Mouse (Mus musculus) liver, embryonic 12.5 days (tissue): ENCODE measurements around the gene Nkapl. TPM values are rescaled to one million over a fixed set of nuclear protein-coding genes. Genes with fewer than 3 reads are reported as not detected.
A peak's percentile ranks its signal among the peaks of the same experiment; 100 is the strongest.
"Not testable (repeated sequence)": the region's sequence is repeated elsewhere in the genome, so short reads cannot be mapped to it uniquely, and the experiment has no call there.

ENCODE experiments used
- ATAC-seq: fragments of 200-750 bp; cut with Nextera tagmentation; 2 replicates; pipeline ENCODE4 v1.8.0; 2017; ENCODE audit warnings: moderate number of reproducible peaks, mild to moderate bottlenecking, moderate library complexity
- H3K27ac ChIP-seq: fragments of 300-500 bp; sonication (generic); 2 replicates; pipeline ENCODE4 v1.5.1; 2016; ENCODE audit warnings: mild to moderate bottlenecking
- H3K27me3 ChIP-seq: fragments of 300-500 bp; sonication (generic); replicated peaks from 2 replicates; pipeline ENCODE4 v1.6.1; 2016; ENCODE audit warnings: mild to moderate bottlenecking, moderate library complexity
- H3K36me3 ChIP-seq: fragments of 300-500 bp; sonication (generic); 2 replicates; pipeline ENCODE4 v1.6.1; 2016; ENCODE audit warnings: mild to moderate bottlenecking, moderate library complexity
- H3K4me1 ChIP-seq: fragments of 300-500 bp; sonication (generic); 2 replicates; pipeline ENCODE4 v1.6.1; 2016
- H3K4me2 ChIP-seq: fragments of 300-500 bp; sonication (generic); 2 replicates; pipeline ENCODE4 v1.6.1; 2016; ENCODE audit warnings: mild to moderate bottlenecking, moderate library complexity
- H3K4me3 ChIP-seq: fragments of 300-500 bp; sonication (generic); 2 replicates; pipeline ENCODE4 v1.5.1; 2016; ENCODE audit warnings: mild to moderate bottlenecking, moderate library complexity
- H3K9ac ChIP-seq: fragments of 300-500 bp; sonication (generic); 2 replicates; pipeline ENCODE4 v1.6.1; 2016; ENCODE audit warnings: mild to moderate bottlenecking, moderate library complexity
- H3K9me3 ChIP-seq: fragments of 300-500 bp; sonication (generic); replicated peaks from 2 replicates; pipeline ENCODE4 v1.6.1; 2016; ENCODE audit warnings: mild to moderate bottlenecking, moderate library complexity
- WGBS: fragments of 180-500 bp; shearing (Covaris S2); methylation state at CpG from one replicate; pipeline ENCODE4 v1.1.7; 2016; ENCODE audit not compliant: insufficient replicate concordance; 5-methylcytosine and 5-hydroxymethylcytosine counted together
- polyA plus RNA-seq: library from polyadenylated mRNA; unstranded; fragments of >200 nt; fragmentation: Nextera tagmentation; extraction: Ambion mirVana; gene quantifications from 2 replicates; pipeline ENCODE4 v1.2.1, GENCODE M21; 2016

The Nkapl gene
- polyA plus RNA-seq, 1 experiment from 2014 or later: 0.43 TPM

- H3K4me1 ChIP-seq, H3K4me3 ChIP-seq, H3K9me3 ChIP-seq, ATAC-seq, H3K9ac ChIP-seq, H3K36me3 ChIP-seq, H3K4me2 ChIP-seq, H3K27ac ChIP-seq: not testable (repeated sequence)
- WGBS: 44% methylated on average over 9 of the region's 9 CpGs
- peaks cover 28% of the 10 kb centered on the region for H3K27me3 ChIP-seq
Measured at GRCm38 (mm10) chr13:21462516-21462915, 5.8 kb downstream of the Nkapl start.

GRCm38 (mm10) chr13:21456347-21456746, 12.0 kb downstream of the Nkapl start:
- 24% methylated on average over 4 of the region's 4 CpGs for WGBS
- Histone ChIP-seq H3K36me3 (0 out of 2 replicates have a peak, but pooled peaks cover 5% of the 10 kb centered on the region), H3K9me3 (no peaks in the 10 kb centered on the region), H3K27ac (no peak overlapping the region), H3K9ac (no peak overlapping the region), H3K4me1 (peaks cover 15% of the 10 kb centered on the region), H3K27me3 (peaks cover 31% of the 10 kb centered on the region), H3K4me2 (no peak overlapping the region), H3K4me3 (no peak overlapping the region)
- no peak for ATAC-seq

GRCm38 (mm10) chr13:21454133-21454532, 14.2 kb downstream of the Nkapl start:
- Histone ChIP-seq H3K9ac (no peak overlapping the region), H3K4me3 (peak overlapping the region; percentile 68), H3K27me3 (peaks cover 22% of the 10 kb centered on the region), H3K9me3 (no peaks in the 10 kb centered on the region), H3K36me3 (peaks cover 9% of the 10 kb centered on the region; the same call in 1 of the 2 replicates), H3K27ac (no peak overlapping the region), H3K4me2 (peak overlapping the region; percentile 68), H3K4me1 (peaks cover 15% of the 10 kb centered on the region)
- WGBS: 64% methylated on average over 3 of the region's 3 CpGs
- peak; percentile 57; the same call in 1 of the 2 replicates for ATAC-seq

- under 1% methylated on average over 23 of the region's 23 CpGs for WGBS
- H3K9ac ChIP-seq: peak within 1 kb of the TSS; percentile 70
Measured at GRCm38 (mm10) chr13:21453449-21453848, 14.9 kb downstream of the Nkapl start, which contains the start of gene Zscan26. Gene Zscan26 (minus strand): TSS chr13:21453730.

GRCm38 (mm10) chr13:21453042-21453441, 15.3 kb downstream of the Nkapl start:
- Histone ChIP-seq H3K4me2 (peak overlapping the region; percentile 68), H3K36me3 (peaks cover 19% of the 10 kb centered on the region), H3K9me3 (no peaks in the 10 kb centered on the region), H3K4me1 (peaks cover 21% of the 10 kb centered on the region), H3K27me3 (peaks cover 22% of the 10 kb centered on the region), H3K4me3 (peak overlapping the region; percentile 68), H3K27ac (peak overlapping the region; percentile 57; the same call in 1 of the 2 replicates), H3K9ac (peak overlapping the region; percentile 70)
- WGBS: 3% methylated on average over 13 of the region's 13 CpGs
- ATAC-seq: no peak

More at GRCm38 (mm10) chr13:21453449-21453848, 14.9 kb downstream of the Nkapl start, which contains the start of gene Zscan26:
- Histone ChIP-seq H3K27ac (peak within 1 kb of the TSS; percentile 57), H3K36me3 (peaks cover 16% of the 10 kb centered on the region), H3K4me2 (peak within 1 kb of the TSS; percentile 68), H3K27me3 (peaks cover 22% of the 10 kb centered on the region), H3K4me1 (peaks cover 19% of the 10 kb centered on the region), H3K4me3 (peak within 1 kb of the TSS; percentile 68), H3K9me3 (no peaks in the 10 kb centered on the region)
- ATAC-seq: peak; percentile 79

- no peaks in the 10 kb centered on the region for H3K27me3 ChIP-seq
- no peak overlapping the region for H3K4me2 ChIP-seq
- ATAC-seq: no peak
Measured at GRCm38 (mm10) chr13:21447856-21448614, 20.3 kb downstream of the Nkapl start.

GRCm38 (mm10) chr13:21446796-21447195, 21.5 kb downstream of the Nkapl start:
- 84% methylated on average over 9 of the region's 9 CpGs for WGBS
- Histone ChIP-seq H3K4me3 (no peak overlapping the region), H3K27ac (no peak overlapping the region), H3K9ac (no peak overlapping the region), H3K4me2 (no peak overlapping the region), H3K4me1 (peaks cover 12% of the 10 kb centered on the region), H3K36me3 (peaks cover 69% of the 10 kb centered on the region), H3K27me3 (no peaks in the 10 kb centered on the region), H3K9me3 (no peaks in the 10 kb centered on the region)
- ATAC-seq: no peak

More at GRCm38 (mm10) chr13:21447856-21448614, 20.3 kb downstream of the Nkapl start:
- Histone ChIP-seq H3K4me1 (peaks cover 23% of the 10 kb centered on the region), H3K36me3 (peaks cover 66% of the 10 kb centered on the region), H3K27ac (no peak overlapping the region), H3K9ac (no peak overlapping the region), H3K9me3 (no peaks in the 10 kb centered on the region), H3K4me3 (no peak overlapping the region)
- WGBS: 78% methylated on average over 16 of the region's 16 CpGs

- Histone ChIP-seq H3K9me3 (no peaks in the 10 kb centered on the region), H3K27ac (peak overlapping the region; percentile 81), H3K36me3 (peaks cover 34% of the 10 kb centered on the region), H3K9ac (peak overlapping the region; percentile 78), H3K4me2 (peak overlapping the region; percentile 81), H3K4me3 (peak overlapping the region; percentile 68), H3K27me3 (no peaks in the 10 kb centered on the region), H3K4me1 (peaks cover 15% of the 10 kb centered on the region)
- 19% methylated on average over 10 of the region's 10 CpGs for WGBS
- ATAC-seq: no peak
Measured at GRCm38 (mm10) chr13:21441207-21441572, 27.1 kb downstream of the Nkapl start.

- peaks cover 30% of the 10 kb centered on the region for H3K36me3 ChIP-seq
- peak within 1 kb of the TSS; percentile 68 for H3K4me3 ChIP-seq
- H3K4me1 ChIP-seq: peaks cover 15% of the 10 kb centered on the region
- H3K27ac ChIP-seq: peak within 1 kb of the TSS; percentile 81
- H3K27me3 ChIP-seq: no peaks in the 10 kb centered on the region
- H3K9ac ChIP-seq: peak within 1 kb of the TSS; percentile 78
- H3K4me2 ChIP-seq: peak within 1 kb of the TSS; percentile 81
- peak; percentile 87 for ATAC-seq
- under 1% methylated on average over 32 of the region's 32 CpGs for WGBS
- H3K9me3 ChIP-seq: no peaks in the 10 kb centered on the region
Measured at GRCm38 (mm10) chr13:21440503-21441206, 27.7 kb downstream of the Nkapl start, which contains the start of gene Pgbd1. Gene Pgbd1 (minus strand): TSS chr13:21441058.

GRCm38 (mm10) chr13:21435476-21435875, 32.8 kb downstream of the Nkapl start:
- Histone ChIP-seq H3K4me2 (no peak overlapping the region), H3K9ac (no peak overlapping the region), H3K9me3 (no peaks in the 10 kb centered on the region), H3K4me3 (no peak overlapping the region), H3K4me1 (peaks cover 9% of the 10 kb centered on the region), H3K27me3 (no peaks in the 10 kb centered on the region), H3K27ac (no peak overlapping the region), H3K36me3 (no peaks in the 10 kb centered on the region)
- no peak for ATAC-seq
- 66% methylated on average over 4 of the region's 4 CpGs for WGBS

GRCm38 (mm10) chr13:21427631-21428030, 40.7 kb downstream of the Nkapl start:
- H3K9me3 ChIP-seq: no peaks in the 10 kb centered on the region
- ATAC-seq: no peak
- H3K27ac ChIP-seq: no peak overlapping the region
- no peak overlapping the region for H3K4me3 ChIP-seq
- no peaks in the 10 kb centered on the region for H3K27me3 ChIP-seq
- no peak overlapping the region for H3K4me2 ChIP-seq
- H3K36me3 ChIP-seq: no peaks in the 10 kb centered on the region
- H3K4me1 ChIP-seq: peaks cover 18% of the 10 kb centered on the region
- no peak overlapping the region for H3K9ac ChIP-seq
- 89% methylated on average over 1 of the region's 1 CpGs for WGBS

- no peak for ATAC-seq
- WGBS: 53% methylated on average over 5 of the region's 5 CpGs
Measured at GRCm38 (mm10) chr13:21423301-21423700, 45.0 kb downstream of the Nkapl start.

More at GRCm38 (mm10) chr13:21423301-21423700, 45.0 kb downstream of the Nkapl start:
- Histone ChIP-seq H3K4me1 (peaks cover 42% of the 10 kb centered on the region), H3K36me3 (no peaks in the 10 kb centered on the region), H3K27ac (0 out of 2 replicates have a peak overlapping the region, but pooled peaks have one; percentile 46), H3K9me3 (no peaks in the 10 kb centered on the region), H3K4me3 (no peak overlapping the region), H3K27me3 (no peaks in the 10 kb centered on the region), H3K9ac (no peak overlapping the region), H3K4me2 (no peak overlapping the region)
